Comparison of ENCODE assay signal across 9 mouse cellular contexts in genomic region chr2:85123869-85124535, GRCm38 (mm10). TPM values are rescaled to one million over a fixed set of nuclear protein-coding genes. Genes with fewer than 3 reads are reported as not detected.
A peak's percentile ranks its signal among the peaks of the same experiment; 100 is the strongest.
DNase-seq lines count a peak whose midpoint lies in the region; ATAC-seq and TF ChIP-seq lines count a peak whose summit lies in the region.
"Had no signal": no experiment of that assay in that cellular context is flagged by ENCODE, and none has a peak within 500 bp of the region (broad histone marks: within the 10 kb centered on the region; RNA-seq: fewer than 3 reads in every experiment).

No protein-coding gene starts in this region.

- no peak overlapping the region for H3K9ac ChIP-seq in MEL (ENCODE audit: control insufficient read depth, low read depth, low read length, poor library complexity, severe bottlenecking)
- no peak overlapping the region for H3K9ac ChIP-seq in forebrain, embryonic 13.5 days
- H3K9ac ChIP-seq in liver, embryonic 16.5 days (ENCODE audit: low read depth, low read length) = no peak overlapping the region
- no peak overlapping the region for H3K9ac ChIP-seq in neural tube, embryonic 14.5 days (replicated peaks; ENCODE audit: low read depth, low read length)

- no peaks in the 10 kb centered on the region for H3K36me3 ChIP-seq in MEL (ENCODE audit: control insufficient read depth in 1 of 2, insufficient read depth in 2 of 2, low read length in 2 of 2)
- H3K36me3 ChIP-seq in forebrain, embryonic 13.5 days (ENCODE audit: poor library complexity, severe bottlenecking) = no peaks in the 10 kb centered on the region
- no peaks in the 10 kb centered on the region for H3K36me3 ChIP-seq in liver, embryonic 16.5 days (ENCODE audit: control insufficient read depth, insufficient read depth)
- H3K36me3 ChIP-seq in neural tube, embryonic 14.5 days (ENCODE audit: control insufficient read depth, insufficient read depth, low read length) = no peaks in the 10 kb centered on the region

- TF ChIP-seq CTCF in MEL (IDR thresholded peaks at IDR 0.05 in 2 of 3, conservative IDR thresholded peaks at IDR 0.05 in 1 of 3; ENCODE audit: control insufficient read depth in 1 of 3, insufficient read depth in 1 of 3, low read depth in 2 of 3, low read length in 3 of 3, poor library complexity in 1 of 3, severe bottlenecking in 1 of 3) = peak; percentile 65 to 77 (median 67)

- ATAC-seq in cerebellum, adult (ENCODE audit: insufficient number of reproducible peaks, low FRiP score, low TSS enrichment) = peak; percentile 96
- peak; percentile 94 for ATAC-seq in forebrain, embryonic 13.5 days
- peak; percentile 48; the same call in 1 of the 2 replicates for ATAC-seq in liver, embryonic 16.5 days (ENCODE audit: low read depth)
- ATAC-seq in neural tube, embryonic 14.5 days (ENCODE audit: low read depth) = peak; percentile 96

- H3K4me2 ChIP-seq in forebrain, embryonic 13.5 days = no peak overlapping the region
- no peak overlapping the region for H3K4me2 ChIP-seq in liver, embryonic 16.5 days (ENCODE audit: low read depth, low read length)
- H3K4me2 ChIP-seq in neural tube, embryonic 14.5 days (ENCODE audit: low read depth, low read length) = no peak overlapping the region

- 30% methylated on average over 1 of the region's 1 CpGs for WGBS in forebrain, embryonic 13.5 days
- WGBS in liver, embryonic 16.5 days (ENCODE audit: insufficient replicate concordance) = 44% methylated on average over 1 of the region's 1 CpGs
- WGBS in neural tube, embryonic 14.5 days = 38% methylated on average over 1 of the region's 1 CpGs

- H3K4me3 ChIP-seq in MEL (ENCODE audit: control insufficient read depth in 1 of 2, insufficient read depth in 1 of 2, low read depth in 2 of 2, low read length in 2 of 2) = no peak overlapping the region
- no peak overlapping the region for H3K4me3 ChIP-seq in forebrain, embryonic 13.5 days
- no peak overlapping the region for H3K4me3 ChIP-seq in liver, embryonic 16.5 days (ENCODE audit: low read depth, low read length)
- H3K4me3 ChIP-seq in neural tube, embryonic 14.5 days (ENCODE audit: low read depth, low read length) = no peak overlapping the region

- intact Hi-C loops in heart, postnatal 36 days (cut with DNase I) = loop anchor here (1.0 to 5.0 kb wide), 4 partner anchors 122 to 1338 kb away; no protein-coding TSS in a partner anchor

- TF ChIP-seq POLR2A in MEL (IDR thresholded peaks at IDR 0.05; ENCODE audit: control insufficient read depth in 1 of 2, insufficient read depth in 1 of 2, low read depth in 1 of 2, low read length in 2 of 2, poor library complexity in 1 of 2) = no peak

- DNase-seq in MEL (ENCODE audit: low read depth, low spot score) = peak; percentile 62
- peak; percentile 75 to 78 for DNase-seq in heart, postnatal 36 days
- DNase-seq in layer of hippocampus, adult 18-20 months (ENCODE audit: low spot score in 2 of 2) = peak; percentile 71 to 90
- peak; percentile 32 for DNase-seq in thymus, postnatal 0 days (ENCODE audit: low spot score)

- H3K27ac ChIP-seq in MEL (ENCODE audit: control insufficient read depth, low read depth, low read length) = no peak overlapping the region
- no peak overlapping the region for H3K27ac ChIP-seq in forebrain, embryonic 13.5 days
- H3K27ac ChIP-seq in liver, embryonic 16.5 days (ENCODE audit: low read length) = no peak overlapping the region
- no peak overlapping the region for H3K27ac ChIP-seq in neural tube, embryonic 14.5 days (ENCODE audit: low read depth, low read length)
- H3K27ac ChIP-seq: macrophage had no signal

- TF ChIP-seq RAD21 in MEL (IDR thresholded peaks at IDR 0.05; ENCODE audit: low read depth, low read length) = peak; percentile 58

- peaks cover 0 to 2% of the 10 kb centered on the region in 2 experiments; a peak in 2 of 4 replicates for H3K27me3 ChIP-seq in MEL (ENCODE audit: control insufficient read depth in 1 of 2, insufficient read depth in 2 of 2, low read length in 2 of 2)
- no peaks in the 10 kb centered on the region for H3K27me3 ChIP-seq in forebrain, embryonic 13.5 days
- H3K27me3 ChIP-seq in liver, embryonic 16.5 days (ENCODE audit: control insufficient read depth, insufficient read depth, low read depth, low read length) = no peaks in the 10 kb centered on the region
- no peaks in the 10 kb centered on the region for H3K27me3 ChIP-seq in neural tube, embryonic 14.5 days (ENCODE audit: control insufficient read depth, insufficient read depth, low read length)

- no peaks in the 10 kb centered on the region for H3K4me1 ChIP-seq in MEL (ENCODE audit: control insufficient read depth in 1 of 2, insufficient read depth in 2 of 2, low read length in 2 of 2)
- no peaks in the 10 kb centered on the region for H3K4me1 ChIP-seq in forebrain, embryonic 13.5 days
- no peaks in the 10 kb centered on the region for H3K4me1 ChIP-seq in liver, embryonic 16.5 days (ENCODE audit: control insufficient read depth, low read depth, low read length)
- H3K4me1 ChIP-seq in neural tube, embryonic 14.5 days (ENCODE audit: control insufficient read depth, insufficient read depth, low read length) = no peaks in the 10 kb centered on the region

- no peak for TF ChIP-seq EP300 in MEL (IDR thresholded peaks at IDR 0.05; ENCODE audit: low read depth in 1 of 2, low read length in 2 of 2)

- H3K9me3 ChIP-seq in MEL (replicated peaks; ENCODE audit: insufficient read depth, low read length) = no peaks in the 10 kb centered on the region
- no peaks in the 10 kb centered on the region for H3K9me3 ChIP-seq in forebrain, embryonic 13.5 days (replicated peaks)
- H3K9me3 ChIP-seq in liver, embryonic 16.5 days (replicated peaks; ENCODE audit: control insufficient read depth, low read length) = no peaks in the 10 kb centered on the region
- no peaks in the 10 kb centered on the region for H3K9me3 ChIP-seq in neural tube, embryonic 14.5 days (ENCODE audit: control insufficient read depth, low read length)

- H3K79me2 ChIP-seq in MEL (ENCODE audit: control insufficient read depth, insufficient read depth, low read length, poor library complexity) = no peaks in the 10 kb centered on the region

TF ChIP-seq in MEL, 35 proteins besides CTCF, POLR2A, EP300 and RAD21:
- peak; percentile 70 for TF ChIP-seq SMC3 (IDR thresholded peaks at IDR 0.05; ENCODE audit: low read depth, low read length)
- no peak for TF ChIP-seq MAX (IDR thresholded peaks at IDR 0.05; ENCODE audit: low read length)

RNA-seq across cellular contexts. Expression of gene Aplnr, which starts 12.0 kb away (rescaled TPM):
- total RNA-seq in MEL (2012; rRNA removed) = not detected in 2 replicates
- polyA plus RNA-seq in MEL (2012; ENCODE audit: insufficient read depth in 1 of 2, insufficient read length in 2 of 2, low read depth in 1 of 2, low replicate concordance in 2 of 2, missing spikeins in 1 of 2) = not detected
- polyA plus RNA-seq in forebrain, embryonic 13.5 days (2015; fragmentation: Nextera tagmentation; extraction: Ambion mirVana) = 20.0 and 21.7 TPM in 2 replicates
- 10 to 100 TPM; 34.0 to 60.3 TPM for total RNA-seq in heart, postnatal 36 days (2021)
- under 1 TPM; 0.23 to 0.30 TPM for total RNA-seq in layer of hippocampus, adult 18-20 months (2021)
- polyA plus RNA-seq in liver, embryonic 16.5 days (2015; fragmentation: Nextera tagmentation; extraction: Ambion mirVana) = 1.7 and 2.7 TPM in 2 replicates
- polyA plus RNA-seq in neural tube, embryonic 14.5 days (2014; fragmentation: Nextera tagmentation; extraction: Ambion mirVana) = 12.8 and 40.6 TPM in 2 replicates
- polyA plus RNA-seq in thymus, postnatal 0 days (2015; fragmentation: Nextera tagmentation; extraction: Ambion mirVana) = 19.6 and 19.9 TPM in 2 replicates
- polyA plus RNA-seq: macrophage had no signal
